Mouse (Mus musculus) hindbrain, postnatal 0 days (tissue): ENCODE measurements around the gene Eif2ak3. TPM values are rescaled to one million over a fixed set of nuclear protein-coding genes. Genes with fewer than 3 reads are reported as not detected.

Experiments used
- ATAC-seq: fragments of 200-750 bp; cut with Nextera tagmentation; 2 replicates; pipeline ENCODE4 v1.8.0; 2017; ENCODE audit warnings: mild to moderate bottlenecking, moderate TSS enrichment, moderate library complexity
- DNase-seq: peaks from one replicate; pipeline ENCODE4 v3.0.0-alpha.2; 2015; ENCODE audit warnings: low spot score
- H3K27ac ChIP-seq: fragments of 300-500 bp; sonication (generic); 2 replicates; pipeline ENCODE4 v1.5.1; 2014; ENCODE audit warnings: mild to moderate bottlenecking
- H3K27me3 ChIP-seq: fragments of 300-500 bp; sonication (generic); 2 replicates; pipeline ENCODE4 v1.6.1; 2014; ENCODE audit warnings: low read length, mixed read lengths; ENCODE audit not compliant: insufficient read depth
- H3K36me3 ChIP-seq: fragments of 300-500 bp; sonication (generic); 2 replicates; pipeline ENCODE4 v1.6.1; 2014; ENCODE audit warnings: low read length, mixed read lengths; ENCODE audit not compliant: insufficient read depth
- H3K4me1 ChIP-seq: fragments of 300-500 bp; sonication (generic); 2 replicates; pipeline ENCODE4 v1.6.1; 2014; ENCODE audit warnings: antibody characterized with exemption, low read length, mixed read lengths; ENCODE audit not compliant: insufficient read depth
- H3K4me2 ChIP-seq: fragments of 300-500 bp; sonication (generic); 2 replicates; pipeline ENCODE4 v1.6.1; 2014; ENCODE audit warnings: low read depth, mild to moderate bottlenecking, low read length, moderate library complexity, mixed read lengths
- H3K4me3 ChIP-seq: fragments of 300-500 bp; sonication (generic); 2 replicates; pipeline ENCODE4 v1.5.1; 2014; ENCODE audit warnings: low read length
- H3K9ac ChIP-seq: fragments of 300-500 bp; sonication (generic); replicated peaks from 2 replicates; pipeline ENCODE4 v1.6.1; 2014; ENCODE audit warnings: mild to moderate bottlenecking, low read length, moderate library complexity, mixed read lengths
- H3K9me3 ChIP-seq: fragments of 300-500 bp; sonication (generic); 2 replicates; pipeline ENCODE4 v1.6.1; 2016; ENCODE audit warnings: low read length, mixed read lengths
- CTCF ChIP-seq: IDR thresholded peaks from 2 replicates; pipeline ENCODE4 v1.5.1; 2016; ENCODE audit warnings: antibody characterized with exemption, control low read depth, low read depth
- WGBS: fragments of 180-500 bp; shearing (Covaris S2); extraction: QIAGEN DNeasy Blood & Tissue Kit; methylation state at CpG from one replicate; pipeline ENCODE4 v1.1.7; 2014; 5-methylcytosine and 5-hydroxymethylcytosine counted together
- polyA plus RNA-seq: library from polyadenylated mRNA; unstranded; fragments of >200 nt; fragmentation: Nextera tagmentation; extraction: Ambion mirVana; gene quantifications from 2 replicates; pipeline ENCODE4 v1.2.1, GENCODE M21; 2015
- total RNA-seq: library from RNA; depleted of rRNA; stranded (reverse); fragments of >200 nt; gene quantifications from 2 replicates; pipeline ENCODE4 v1.2.3, GENCODE M21; 2014

Gene Eif2ak3
- total and polyA plus RNA-seq, 2 experiments from 2014 or later = 7.6 to 18.3 TPM

DNA sequence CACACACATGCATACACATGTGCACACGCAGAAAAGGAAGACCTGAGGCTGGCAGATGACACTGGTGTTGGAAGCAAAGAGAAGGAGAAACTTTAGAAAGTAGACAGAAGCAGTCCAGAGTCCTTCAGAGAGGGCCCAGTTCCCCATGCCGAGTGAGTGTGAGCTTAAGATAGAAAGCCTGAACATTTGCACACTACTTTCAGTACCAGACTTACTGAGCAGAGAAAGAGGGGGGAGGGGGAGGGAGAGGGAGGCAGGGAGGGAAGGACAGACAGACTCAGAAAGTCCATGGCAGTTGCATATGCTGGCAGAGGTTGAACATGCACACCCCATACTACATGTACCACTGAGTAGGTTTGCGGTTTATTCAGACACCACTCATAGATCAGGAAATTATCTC, 13.8 kb upstream of the Eif2ak3 start:
- 89% methylated on average over 3 of the region's 3 CpGs for WGBS
- ATAC-seq = no peak
- H3K9me3 ChIP-seq = no peaks in the 10 kb centered on the region

DNA sequence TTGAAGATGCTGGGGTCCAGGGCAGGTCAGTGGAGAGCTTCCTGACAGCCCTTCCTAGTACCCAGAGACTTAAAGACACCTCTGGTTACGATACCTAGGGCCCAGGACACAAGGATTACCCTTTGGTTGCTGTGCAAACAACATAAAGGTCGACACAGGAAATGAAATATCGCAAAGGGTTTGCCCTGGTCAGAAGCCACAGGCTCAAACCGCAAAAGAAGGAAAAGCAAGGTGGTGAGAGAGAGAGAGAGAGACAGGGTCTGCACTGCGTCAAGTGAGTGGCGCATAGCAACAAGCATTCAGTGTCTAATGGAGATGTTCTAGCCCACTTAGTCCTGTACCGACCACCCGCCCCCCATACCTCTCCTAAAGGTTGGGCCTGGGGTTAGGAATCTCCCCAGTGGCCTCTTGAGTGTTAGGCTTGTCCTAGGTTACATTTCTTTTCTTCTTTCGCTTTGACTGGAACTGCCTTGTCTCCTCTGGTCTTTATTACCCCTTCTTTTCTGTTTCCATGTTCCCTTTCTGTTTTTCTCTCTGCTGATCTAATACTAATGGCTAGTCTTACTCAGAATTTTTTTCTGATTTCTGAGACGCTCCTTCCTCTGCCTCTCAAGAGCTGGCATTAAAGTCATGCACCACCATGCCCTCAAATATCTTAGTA, 13.0 kb upstream of the Eif2ak3 start:
- DNase-seq (no peak), ATAC-seq (no peak)
- WGBS = 81% methylated on average over 10 of the region's 10 CpGs
- H3K9ac ChIP-seq = no peak overlapping the region
- H3K9me3 ChIP-seq = no peaks in the 10 kb centered on the region
- TF ChIP-seq CTCF = no peak
- H3K36me3 ChIP-seq = no peaks in the 10 kb centered on the region
- H3K27me3 ChIP-seq = no peaks in the 10 kb centered on the region
- H3K27ac ChIP-seq = no peak overlapping the region
- no peak overlapping the region for H3K4me2 ChIP-seq
- no peaks in the 10 kb centered on the region for H3K4me1 ChIP-seq
- H3K4me3 ChIP-seq = no peak overlapping the region

More for the DNA sequence above, 13.8 kb upstream of the Eif2ak3 start:
- Histone ChIP-seq H3K36me3 (no peaks in the 10 kb centered on the region), H3K4me1 (no peaks in the 10 kb centered on the region), H3K27ac (no peak overlapping the region), H3K4me3 (no peak overlapping the region), H3K4me2 (no peak overlapping the region), H3K9ac (no peak overlapping the region), H3K27me3 (no peaks in the 10 kb centered on the region)
- TF ChIP-seq CTCF = no peak
- DNase-seq = no peak

DNA sequence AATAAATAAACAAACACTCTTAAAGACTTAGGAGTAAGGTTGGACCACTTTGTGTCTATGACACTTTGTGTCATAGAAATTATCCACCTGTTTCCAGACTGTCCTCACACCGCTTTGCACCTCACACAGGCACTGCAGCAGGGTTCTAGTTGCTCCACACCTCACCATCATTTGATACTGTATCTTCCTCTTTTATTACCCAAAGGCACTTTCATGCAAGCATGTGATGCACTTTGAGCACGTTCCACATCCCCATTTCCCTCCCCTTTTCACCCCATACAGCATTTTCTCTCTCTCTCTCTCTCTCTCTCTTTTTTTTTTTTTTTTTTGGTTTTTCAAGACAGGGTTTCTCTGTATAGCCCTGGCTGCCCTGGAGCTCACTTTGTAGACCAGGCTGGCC, 7.0 kb upstream of the Eif2ak3 start:
- TF ChIP-seq CTCF = no peak
- Histone ChIP-seq H3K4me3 (no peak overlapping the region), H3K4me1 (no peaks in the 10 kb centered on the region), H3K9ac (no peak overlapping the region), H3K27ac (no peak overlapping the region), H3K27me3 (no peaks in the 10 kb centered on the region), H3K9me3 (no peaks in the 10 kb centered on the region), H3K36me3 (no peaks in the 10 kb centered on the region), H3K4me2 (no peak overlapping the region)
- 80% methylated on average over 2 of the region's 2 CpGs for WGBS
- no peak for ATAC-seq
- no peak for DNase-seq

DNA sequence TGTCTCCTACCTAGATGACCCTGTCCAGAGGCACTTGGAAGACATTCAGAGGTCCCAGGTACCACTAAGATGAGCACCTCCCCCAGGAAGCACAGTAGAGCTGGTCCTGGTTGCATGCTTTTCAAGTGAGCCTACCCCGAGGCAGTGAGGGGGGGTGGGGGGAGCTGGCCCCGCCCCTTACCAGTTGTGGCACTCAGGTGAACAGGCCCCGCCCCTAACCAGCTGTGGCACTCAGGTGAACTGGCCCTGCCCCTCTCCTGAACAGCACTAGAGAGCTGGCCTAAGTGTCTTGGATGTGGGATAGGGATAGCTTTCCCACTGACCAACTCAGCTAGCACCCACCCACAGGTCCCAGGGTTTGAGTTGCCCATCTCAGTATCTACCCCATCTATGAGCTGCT, 5.8 kb upstream of the Eif2ak3 start:
- 78% methylated on average over 3 of the region's 3 CpGs for WGBS
- Histone ChIP-seq H3K9ac (no peak overlapping the region), H3K4me1 (peaks cover 3% of the 10 kb centered on the region), H3K27me3 (no peaks in the 10 kb centered on the region), H3K4me3 (no peak overlapping the region), H3K27ac (no peak overlapping the region), H3K9me3 (no peaks in the 10 kb centered on the region), H3K36me3 (no peaks in the 10 kb centered on the region), H3K4me2 (no peak overlapping the region)
- no peak for DNase-seq
- no peak for ATAC-seq
- no peak for TF ChIP-seq CTCF

GRCm38 (mm10) chr6:70840281-70840680, 4.0 kb upstream of the Eif2ak3 start:
- H3K9me3 ChIP-seq = no peaks in the 10 kb centered on the region
- 63% methylated on average over 5 of the region's 5 CpGs for WGBS
- ATAC-seq = no peak
- H3K36me3 ChIP-seq = no peaks in the 10 kb centered on the region
- no peak overlapping the region for H3K9ac ChIP-seq
- no peak for DNase-seq
- H3K4me2 ChIP-seq = no peak overlapping the region
- H3K27me3 ChIP-seq = no peaks in the 10 kb centered on the region
- H3K27ac ChIP-seq = no peak overlapping the region
- H3K4me1 ChIP-seq = peaks cover 4% of the 10 kb centered on the region
- H3K4me3 ChIP-seq = no peak overlapping the region
- no peak for TF ChIP-seq CTCF

DNA sequence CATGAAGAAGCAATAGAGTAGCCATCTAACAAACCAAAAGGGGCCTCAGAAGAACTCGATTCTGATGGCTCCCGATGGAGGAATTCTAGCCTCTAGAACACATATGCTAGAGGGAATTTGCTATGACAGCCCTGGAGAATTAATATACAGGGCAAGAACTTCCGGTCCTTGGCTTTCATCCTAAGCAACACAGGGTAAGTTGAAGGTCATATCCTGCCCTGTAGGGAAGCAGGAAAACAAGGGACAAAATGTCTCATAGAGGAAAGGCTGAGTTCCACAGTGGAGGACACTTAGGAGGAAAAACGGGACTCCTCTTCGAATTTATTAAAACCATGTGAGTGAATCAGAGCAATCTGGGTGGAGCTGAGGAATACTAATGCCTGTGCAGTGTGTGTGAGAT, 1.3 kb upstream of the Eif2ak3 start:
- peak overlapping the region; percentile 33 for H3K4me3 ChIP-seq
- DNase-seq = no peak

DNA sequence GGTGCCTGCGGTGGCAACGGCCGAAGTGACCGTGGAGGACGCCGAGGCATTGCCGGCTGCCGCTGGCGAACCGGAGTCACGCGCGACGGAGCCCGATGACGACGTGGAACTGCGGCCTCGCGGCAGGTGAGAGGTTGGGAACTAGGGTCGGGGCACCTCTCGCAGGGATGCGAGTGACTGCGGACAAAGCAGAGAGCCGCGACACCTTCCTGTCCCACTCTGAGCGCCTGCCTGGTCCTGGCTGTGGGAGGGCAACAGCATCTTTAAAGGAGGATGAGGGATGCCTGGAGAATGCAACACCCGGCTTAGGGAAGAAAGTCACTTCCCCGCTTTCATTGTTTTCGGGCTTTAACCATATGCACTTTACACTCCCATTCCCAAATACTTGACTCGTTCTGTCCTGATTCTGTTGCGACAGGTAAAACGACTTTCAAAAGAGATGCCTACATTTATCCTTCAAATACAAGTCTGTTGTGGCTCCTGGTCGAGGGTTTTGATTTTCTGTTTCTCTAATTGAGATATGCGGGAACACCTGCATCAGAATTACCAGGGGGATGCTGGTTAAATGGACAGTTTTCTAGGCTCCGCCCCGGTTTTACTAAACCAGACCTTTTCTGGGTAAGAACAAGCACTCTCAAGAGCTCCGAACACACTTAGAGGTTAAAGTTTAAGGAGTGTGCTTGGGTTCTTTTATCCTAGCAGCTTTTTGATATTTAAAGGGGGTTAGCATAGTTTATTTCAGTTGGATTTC, 756 bp downstream of the Eif2ak3 start:
- WGBS = under 1% methylated on average over 38 of the region's 38 CpGs
- no peaks in the 10 kb centered on the region for H3K9me3 ChIP-seq
- peaks cover 10% of the 10 kb centered on the region for H3K4me1 ChIP-seq
- TF ChIP-seq CTCF = no peak
- no peaks in the 10 kb centered on the region for H3K36me3 ChIP-seq
- peak overlapping the region; percentile 86 for H3K9ac ChIP-seq
- no peaks in the 10 kb centered on the region for H3K27me3 ChIP-seq
- H3K4me2 ChIP-seq = peak overlapping the region; percentile 75
- peak overlapping the region; percentile 67 for H3K4me3 ChIP-seq
- ATAC-seq (no peak), DNase-seq (peak; percentile 4)
- peak overlapping the region; percentile 94 for H3K27ac ChIP-seq

More for the DNA sequence above, 1.3 kb upstream of the Eif2ak3 start:
- Histone ChIP-seq H3K9ac (peak overlapping the region; percentile 6; the same call in 1 of the 2 replicates), H3K27ac (peak overlapping the region; percentile 46; the same call in 1 of the 2 replicates), H3K4me2 (peak overlapping the region; percentile 63), H3K4me1 (peaks cover 10% of the 10 kb centered on the region), H3K27me3 (no peaks in the 10 kb centered on the region), H3K9me3 (no peaks in the 10 kb centered on the region), H3K36me3 (no peaks in the 10 kb centered on the region)
- WGBS = 57% methylated on average over 5 of the region's 5 CpGs
- no peak for TF ChIP-seq CTCF
- no peak for ATAC-seq
